Mouse (Mus musculus) Patski (cell line): ENCODE data around the gene Agap3. TPM values are rescaled to one million over a fixed set of nuclear protein-coding genes. Genes with fewer than 3 reads are reported as not detected.

Source experiments
- ATAC-seq: fragments of 100-300 bp; one replicate; pipeline ENCODE4 v1.8.0; 2021
- CTCF ChIA-PET: fragments of 350-600 bp; sonication (Branson Sonifier 250); formaldehyde crosslinking; loops from one replicate; lab custom pipeline; 2022; ENCODE audit warnings: inconsistent platforms; lab: Charles Lee
- POLR2A ChIA-PET: fragments of 350-600 bp; sonication (Branson Sonifier 250); formaldehyde crosslinking; loops from one replicate; lab custom pipeline; 2022; ENCODE audit warnings: antibody characterized with exemption, inconsistent platforms; lab: Charles Lee
- DNase-seq: peaks from one replicate; pipeline ENCODE4 v3.0.0-alpha.2; 2011; ENCODE audit warnings: low read depth, low spot score
- H3K27me3 ChIP-seq: fragments of 371-371 bp; one replicate; pipeline ENCODE4 v1.5.1; 2021
- CTCF ChIP-seq: fragments of 100-300 bp; IDR thresholded peaks from one replicate; pipeline ENCODE4 v1.5.1; 2021
- in situ Hi-C: fragments of 300-500 bp; cut with MboI; formaldehyde crosslinking; loops from 3 replicates; pipeline ENCODE4 v1.11.1; 2018; ENCODE audit warnings: low pct_unique_long_range_greater_than_20kb, mixed read lengths
- polyA plus RNA-seq: library from polyadenylated mRNA; unstranded; gene quantifications from one replicate; pipeline ENCODE4 v1.2.3, GENCODE M21; 2021

Agap3 gene
- polyA plus RNA-seq, 1 experiment from 2014 or later: 116 TPM

GRCm38 (mm10) chr5:24455076-24455475 lies 3.1 kb downstream of the Agap3 start:
- DNase-seq: no peak
- ATAC-seq: no peak
- in situ Hi-C loops: no loop called here

GRCm38 (mm10) chr5:24455613-24456012 lies 3.6 kb downstream of the Agap3 start:
- no peak for DNase-seq
- in situ Hi-C loops: no loop called here
- H3K27me3 ChIP-seq: no peaks in the 10 kb centered on the region
- no peak for TF ChIP-seq CTCF
- CTCF ChIA-PET: interaction anchor here (1.0 to 1.2 kb wide), 2 partner anchors 10 to 62 kb away, joined by 3 to 4 read pairs; partner anchors contain the start of gene Abcb8
- POLR2A ChIA-PET: interaction anchor here (1.6 kb wide), 1 partner anchor 11 kb away, joined by 8 read pairs; no protein-coding TSS in a partner anchor
- no peak for ATAC-seq

More at GRCm38 (mm10) chr5:24455076-24455475, 3.1 kb downstream of the Agap3 start:
- POLR2A ChIA-PET: interaction anchor here (1.6 kb wide), 1 partner anchor 11 kb away, joined by 8 read pairs; no protein-coding TSS in a partner anchor
- TF ChIP-seq CTCF: no peak
- CTCF ChIA-PET: interaction anchor here (1.0 to 1.2 kb wide), 2 partner anchors 11 to 62 kb away, joined by 3 to 4 read pairs; partner anchors contain the start of gene Abcb8
- H3K27me3 ChIP-seq: no peaks in the 10 kb centered on the region

GRCm38 (mm10) chr5:24466762-24467161 lies 14.8 kb downstream of the Agap3 start:
- in situ Hi-C loops: loop anchor here (10.0 kb wide), 1 partner anchor 202 kb away; no protein-coding TSS in a partner anchor
- ATAC-seq (no peak), DNase-seq (no peak)
- ChIA-PET POLR2A (interaction anchor here (1.1 to 1.3 kb wide), 2 partner anchors 12 to 41 kb away, joined by 4 to 8 read pairs; no protein-coding TSS in a partner anchor), CTCF (interaction anchor here (1.0 to 13.4 kb wide), 4 partner anchors 19 to 73 kb away, joined by 3 to 106 read pairs (median 6); partner anchors contain the start of genes Abcb8, Atg9b and Fastk)
- no peak for TF ChIP-seq CTCF
- no peaks in the 10 kb centered on the region for H3K27me3 ChIP-seq

- ChIA-PET POLR2A (interaction anchor here (0.9 to 1.1 kb wide), 2 partner anchors 17 to 46 kb away, joined by 3 read pairs; no protein-coding TSS in a partner anchor), CTCF (interaction anchor here (0.9 to 13.4 kb wide), 7 partner anchors 12 to 77 kb away, joined by 3 to 106 read pairs (median 3); partner anchors contain the start of genes Abcb8, Agap3 and Atg9b)
- DNase-seq (no peak), ATAC-seq (peak; percentile 63)
- in situ Hi-C loops: loop anchor here (5.0 kb wide), 1 partner anchor 73 kb away; no protein-coding TSS in a partner anchor
- TF ChIP-seq CTCF: no peak
- H3K27me3 ChIP-seq: no peaks in the 10 kb centered on the region
Observed at GRCm38 (mm10) chr5:24470600-24470999, 18.6 kb downstream of the Agap3 start.

- ChIA-PET CTCF (interaction anchor here (1.2 to 13.4 kb wide), 3 partner anchors 11 to 79 kb away, joined by 3 to 106 read pairs (median 6); partner anchors contain the start of genes Abcb8 and Atg9b), POLR2A (no interaction called here)
- ATAC-seq (no peak), DNase-seq (no peak)
- in situ Hi-C loops: loop anchor here (5.0 kb wide), 1 partner anchor 76 kb away; no protein-coding TSS in a partner anchor
- H3K27me3 ChIP-seq: no peaks in the 10 kb centered on the region
- TF ChIP-seq CTCF: no peak
Observed at GRCm38 (mm10) chr5:24472884-24473619, 21.1 kb downstream of the Agap3 start.

GRCm38 (mm10) chr5:24474025-24474722 lies 22.2 kb downstream of the Agap3 start:
- in situ Hi-C loops: loop anchor here (5.0 kb wide), 1 partner anchor 77 kb away; no protein-coding TSS in a partner anchor
- POLR2A ChIA-PET: interaction anchor here (0.7 to 1.6 kb wide), 2 partner anchors 79 to 132 kb away, joined by 3 to 7 read pairs; no protein-coding TSS in a partner anchor
- CTCF ChIA-PET: interaction anchor here (0.8 to 13.4 kb wide), 3 partner anchors 9 to 80 kb away, joined by 3 to 106 read pairs (median 3); partner anchors contain the start of genes Abcb8 and Atg9b
- H3K27me3 ChIP-seq: no peaks in the 10 kb centered on the region
- ATAC-seq (no peak), DNase-seq (no peak)
- TF ChIP-seq CTCF: no peak

GRCm38 (mm10) chr5:24474723-24475261 lies 22.8 kb downstream of the Agap3 start:
- no peaks in the 10 kb centered on the region for H3K27me3 ChIP-seq
- no peak for TF ChIP-seq CTCF
- ChIA-PET CTCF (interaction anchor here (0.8 to 13.4 kb wide), 2 partner anchors 9 to 81 kb away, joined by 3 to 106 read pairs; partner anchors contain the start of genes Abcb8 and Atg9b), POLR2A (interaction anchor here (0.7 to 1.6 kb wide), 2 partner anchors 79 to 131 kb away, joined by 3 to 7 read pairs; no protein-coding TSS in a partner anchor)
- no peak for DNase-seq
- ATAC-seq: no peak
- in situ Hi-C loops: loop anchor here (5.0 kb wide), 1 partner anchor 77 kb away; no protein-coding TSS in a partner anchor

- no peak for TF ChIP-seq CTCF
- ATAC-seq (no peak), DNase-seq (no peak)
- ChIA-PET CTCF (interaction anchor here (1.4 to 13.4 kb wide), 3 partner anchors 10 to 82 kb away, joined by 4 to 106 read pairs (median 6); partner anchors contain the start of genes Abcb8 and Atg9b), POLR2A (interaction anchor here (0.7 to 1.1 kb wide), 4 partner anchors 10 to 80 kb away, joined by 3 to 5 read pairs (median 4); partner anchors contain the start of gene Agap3)
- H3K27me3 ChIP-seq: no peaks in the 10 kb centered on the region
- in situ Hi-C loops: no loop called here
Observed at GRCm38 (mm10) chr5:24475476-24476241, 23.7 kb downstream of the Agap3 start.

- TF ChIP-seq CTCF: no peak
- ChIA-PET POLR2A (no interaction called here), CTCF (interaction anchor here (1.2 kb wide), 1 partner anchor 10 kb away, joined by 4 read pairs; no protein-coding TSS in a partner anchor)
- DNase-seq: no peak
- H3K27me3 ChIP-seq: no peaks in the 10 kb centered on the region
- no peak for ATAC-seq
- in situ Hi-C loops: no loop called here
Observed at GRCm38 (mm10) chr5:24477909-24478308, 25.9 kb downstream of the Agap3 start.
